Mouse (Mus musculus): Measurements from ENCODE around the gene Olfr1192-ps1.
"Not testable (repeated sequence)": the region's sequence is repeated elsewhere in the genome, so short reads cannot be mapped to it uniquely, and the experiment has no call there.

The Olfr1192-ps1 gene

GRCm38 (mm10) chr2:88648209-88648608 lies at the start of gene Olfr1192-ps1:
Olfr1192-ps1 (plus strand) TSS chr2:88648509.
- DNase-seq (ENCODE audit: low spot score in 2 of 2) = no peak

GRCm38 (mm10) chr2:88640242-88640641 lies 8.1 kb upstream of the Olfr1192-ps1 start, which contains the start of gene Olfr1191-ps1:
Olfr1191-ps1 (plus strand) TSS chr2:88640542.
- not testable (repeated sequence) for DNase-seq (ENCODE audit: low spot score in 2 of 2)

DNA sequence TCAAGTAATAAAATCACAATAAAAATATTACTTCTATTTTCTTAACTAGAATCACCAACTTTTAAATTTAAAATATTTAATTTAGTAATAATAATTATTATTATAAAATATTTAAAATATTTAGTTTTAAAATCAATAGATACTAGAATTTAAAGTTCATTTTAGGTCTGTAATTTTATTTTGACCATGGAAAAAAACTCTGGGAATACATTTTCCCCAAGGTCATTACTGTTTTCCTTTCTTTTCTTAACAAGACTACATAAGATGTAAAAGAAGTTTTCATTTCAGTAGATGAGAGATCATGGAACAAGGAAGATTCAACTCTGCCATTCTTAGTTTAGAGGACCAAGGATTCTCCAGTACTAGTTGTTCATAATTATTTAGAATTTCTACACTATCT lies 27.0 kb downstream of the Olfr1192-ps1 start, which contains the start of gene Olfr1193:
Olfr1193 (plus strand) TSS at position 301 of the 400 bp plus-strand sequence.
- not testable (repeated sequence) for DNase-seq (ENCODE audit: low spot score in 2 of 2)

GRCm38 (mm10) chr2:88689087-88689486 lies 40.8 kb downstream of the Olfr1192-ps1 start, which contains the start of gene Olfr1195:
Olfr1195 (minus strand) TSS chr2:88689187.
- DNase-seq (ENCODE audit: low spot score in 2 of 2) = no peak

- DNase-seq (ENCODE audit: low spot score in 2 of 2) = no peak
Observed at GRCm38 (mm10) chr2:88704497-88704896, 56.2 kb downstream of the Olfr1192-ps1 start, which contains the start of gene Olfr1196. Olfr1196 (minus strand) TSS chr2:88704597.
